Mouse (Mus musculus) hindbrain, embryonic 16.5 days (tissue): ENCODE data around the gene Irf3. TPM values are rescaled to one million over a fixed set of nuclear protein-coding genes. Genes with fewer than 3 reads are reported as not detected.
"Not testable (repeated sequence)": the region's sequence is repeated elsewhere in the genome, so short reads cannot be mapped to it uniquely, and the experiment has no call there.

ENCODE experiments used
- ATAC-seq: fragments of 200-750 bp; cut with Nextera tagmentation; 2 replicates; pipeline ENCODE4 v1.8.0; 2017; ENCODE audit warnings: moderate TSS enrichment, moderate library complexity
- H3K27ac ChIP-seq: fragments of 300-500 bp; sonication (generic); 2 replicates; pipeline ENCODE4 v1.5.1; 2014; ENCODE audit warnings: low read depth, mild to moderate bottlenecking, control low read depth, low read length, moderate library complexity
- H3K27me3 ChIP-seq: fragments of 300-500 bp; sonication (generic); replicated peaks from 2 replicates; pipeline ENCODE4 v1.6.1; 2014; ENCODE audit warnings: low read length; ENCODE audit not compliant: control insufficient read depth, insufficient read depth
- H3K36me3 ChIP-seq: fragments of 300-500 bp; sonication (generic); 2 replicates; pipeline ENCODE4 v1.6.1; 2014; ENCODE audit warnings: mild to moderate bottlenecking, low read length, moderate library complexity, mixed read lengths; ENCODE audit not compliant: control insufficient read depth, insufficient read depth
- H3K4me1 ChIP-seq: fragments of 300-500 bp; sonication (generic); 2 replicates; pipeline ENCODE4 v1.6.1; 2014; ENCODE audit warnings: low read depth, low read length; ENCODE audit not compliant: control insufficient read depth, insufficient read depth
- H3K4me2 ChIP-seq: fragments of 300-500 bp; sonication (generic); 2 replicates; pipeline ENCODE4 v1.6.1; 2014; ENCODE audit warnings: mild to moderate bottlenecking, low read length, control low read depth, moderate library complexity
- H3K4me3 ChIP-seq: fragments of 300-500 bp; sonication (generic); 2 replicates; pipeline ENCODE4 v1.5.1; 2014; ENCODE audit warnings: mild to moderate bottlenecking, low read length, control low read depth, moderate library complexity
- H3K9ac ChIP-seq: fragments of 300-500 bp; sonication (generic); 2 replicates; pipeline ENCODE4 v1.6.1; 2014; ENCODE audit warnings: low read depth, mild to moderate bottlenecking, control low read depth, low read length, moderate library complexity
- H3K9me3 ChIP-seq: fragments of 300-500 bp; sonication (generic); 2 replicates; pipeline ENCODE4 v1.6.1; 2014; ENCODE audit warnings: mild to moderate bottlenecking, low read length, moderate library complexity; ENCODE audit not compliant: control insufficient read depth
- WGBS: fragments of 180-500 bp; shearing (Covaris S2); extraction: QIAGEN DNeasy Blood & Tissue Kit; methylation state at CpG from one replicate; pipeline ENCODE4 v1.1.7; 2014; 5-methylcytosine and 5-hydroxymethylcytosine counted together
- polyA plus RNA-seq: library from polyadenylated mRNA; unstranded; fragments of >200 nt; fragmentation: Nextera tagmentation; extraction: Ambion mirVana; gene quantifications from 2 replicates; pipeline ENCODE4 v1.2.1, GENCODE M21; 2015

Irf3 gene
- polyA plus RNA-seq, 1 experiment from 2014 or later = 63.5 TPM

- ATAC-seq = no peak
- peaks cover 20% of the 10 kb centered on the region for H3K4me1 ChIP-seq
- H3K9ac ChIP-seq = peak overlapping the region; percentile 31; the same call in 1 of the 2 replicates
- no peaks in the 10 kb centered on the region for H3K9me3 ChIP-seq
- no peak overlapping the region for H3K27ac ChIP-seq
- peak overlapping the region; percentile 93 for H3K4me2 ChIP-seq
- WGBS = 48% methylated on average over 8 of the region's 8 CpGs
- peak overlapping the region; percentile 2; the same call in 1 of the 2 replicates for H3K4me3 ChIP-seq
- no peaks in the 10 kb centered on the region for H3K27me3 ChIP-seq
- H3K36me3 ChIP-seq = no peaks in the 10 kb centered on the region
Observed at GRCm38 (mm10) chr7:45019031-45019571, 21.7 kb downstream of the Irf3 start.

DNA sequence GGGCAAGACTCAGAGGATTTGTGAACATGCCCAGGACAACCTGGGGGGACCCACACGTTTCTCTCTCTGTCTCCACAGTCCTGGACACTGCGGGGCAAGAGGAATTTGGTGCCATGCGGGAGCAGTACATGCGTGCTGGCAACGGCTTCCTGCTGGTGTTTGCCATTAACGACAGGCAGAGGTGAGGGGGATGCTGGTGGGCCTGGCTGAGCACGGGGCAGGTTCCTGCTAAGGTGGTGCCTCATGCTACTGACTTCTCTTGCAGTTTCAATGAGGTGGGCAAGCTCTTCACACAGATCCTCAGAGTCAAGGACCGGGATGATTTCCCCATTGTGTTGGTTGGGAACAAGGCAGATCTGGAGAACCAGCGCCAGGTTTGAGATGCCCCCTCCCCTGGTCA is 22.8 kb downstream of the Irf3 start:
- no peaks in the 10 kb centered on the region for H3K9me3 ChIP-seq
- H3K36me3 ChIP-seq = no peaks in the 10 kb centered on the region
- 74% methylated on average over 9 of the region's 9 CpGs for WGBS
- H3K9ac ChIP-seq = no peak overlapping the region
- no peak overlapping the region for H3K4me2 ChIP-seq
- no peak overlapping the region for H3K4me3 ChIP-seq
- no peak for ATAC-seq
- no peaks in the 10 kb centered on the region for H3K27me3 ChIP-seq
- H3K4me1 ChIP-seq = peaks cover 10% of the 10 kb centered on the region
- H3K27ac ChIP-seq = no peak overlapping the region

DNA sequence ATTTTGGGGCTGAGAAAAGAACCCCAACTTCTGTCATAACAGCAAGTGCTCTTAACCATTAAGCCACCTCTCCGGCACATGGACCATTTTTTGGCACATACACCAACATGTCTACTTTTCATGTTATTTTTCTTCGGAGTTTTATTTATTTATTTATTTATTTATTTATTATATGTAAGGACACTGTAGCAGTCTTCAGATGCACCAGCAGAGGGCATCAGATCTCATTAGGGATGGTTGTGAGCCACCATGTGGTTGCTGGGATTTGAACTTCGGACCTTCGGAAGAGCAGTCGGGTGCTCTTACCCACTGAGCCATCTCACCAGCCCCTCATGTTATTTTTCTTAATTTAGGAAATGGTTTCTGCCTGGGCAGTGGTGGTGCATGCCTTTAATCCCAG is 26.3 kb downstream of the Irf3 start:
- not testable (repeated sequence) for H3K27ac ChIP-seq, H3K9ac ChIP-seq, ATAC-seq, H3K27me3 ChIP-seq, H3K4me3 ChIP-seq, H3K9me3 ChIP-seq, H3K4me1 ChIP-seq, H3K4me2 ChIP-seq
- 76% methylated on average over 5 of the region's 5 CpGs for WGBS
- H3K36me3 ChIP-seq = peaks cover 16% of the 10 kb centered on the region

GRCm38 (mm10) chr7:45024281-45025248 is 27.1 kb downstream of the Irf3 start:
- ATAC-seq = no peak
- WGBS = 88% methylated on average over 15 of the region's 15 CpGs
- peaks cover 2% of the 10 kb centered on the region; the same call in 1 of the 2 replicates for H3K4me1 ChIP-seq

GRCm38 (mm10) chr7:45025601-45026220 is 28.3 kb downstream of the Irf3 start:
- Histone ChIP-seq H3K9ac (0 out of 2 replicates have a peak overlapping the region, but pooled peaks have one; percentile 7), H3K27ac (0 out of 2 replicates have a peak overlapping the region, but pooled peaks have one; percentile 9), H3K4me3 (no peak overlapping the region), H3K9me3 (no peaks in the 10 kb centered on the region), H3K4me1 (peaks cover 2% of the 10 kb centered on the region; the same call in 1 of the 2 replicates), H3K4me2 (no peak overlapping the region), H3K27me3 (no peaks in the 10 kb centered on the region), H3K36me3 (peaks cover 28% of the 10 kb centered on the region)
- WGBS = 79% methylated on average over 8 of the region's 8 CpGs
- no peak for ATAC-seq

More at GRCm38 (mm10) chr7:45024281-45025248, 27.1 kb downstream of the Irf3 start:
- H3K4me2 ChIP-seq = no peak overlapping the region
- H3K9me3 ChIP-seq = no peaks in the 10 kb centered on the region
- H3K27me3 ChIP-seq = no peaks in the 10 kb centered on the region
- no peak overlapping the region for H3K4me3 ChIP-seq
- peaks cover 21% of the 10 kb centered on the region for H3K36me3 ChIP-seq
- H3K9ac ChIP-seq = no peak overlapping the region
- H3K27ac ChIP-seq = no peak overlapping the region

GRCm38 (mm10) chr7:45026256-45026655 is 28.8 kb downstream of the Irf3 start:
- H3K36me3 ChIP-seq = peaks cover 33% of the 10 kb centered on the region
- WGBS = 39% methylated on average over 2 of the region's 2 CpGs
- H3K27ac ChIP-seq = no peak overlapping the region; the same call in 1 of the 2 replicates
- H3K4me1 ChIP-seq = peaks cover 2% of the 10 kb centered on the region; the same call in 1 of the 2 replicates
- H3K9ac ChIP-seq = no peak overlapping the region
- no peak overlapping the region for H3K4me2 ChIP-seq
- no peaks in the 10 kb centered on the region for H3K27me3 ChIP-seq
- 0 out of 2 replicates have a peak, but pooled peaks have one; percentile 27 for ATAC-seq
- H3K9me3 ChIP-seq = no peaks in the 10 kb centered on the region
- H3K4me3 ChIP-seq = no peak overlapping the region

DNA sequence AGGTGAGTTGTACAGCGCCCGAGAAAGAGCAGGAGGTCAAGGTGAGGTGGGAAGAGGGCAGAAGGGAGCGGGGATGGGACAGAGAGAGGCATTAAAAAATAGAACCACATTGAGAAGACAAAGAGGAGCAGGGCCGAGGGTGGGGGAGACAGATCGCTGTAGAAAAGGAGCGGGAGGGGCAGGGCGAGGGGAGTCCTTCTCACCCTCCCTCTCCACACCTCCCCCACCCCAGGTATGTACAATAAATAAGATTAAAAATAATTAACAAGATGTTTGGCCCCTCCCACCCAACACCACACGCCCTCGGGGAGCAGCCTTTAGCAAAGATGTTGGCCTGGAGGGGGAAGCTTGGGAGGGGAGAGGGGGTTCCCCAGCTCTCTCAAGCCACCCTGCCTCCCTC is 30.3 kb downstream of the Irf3 start:
- WGBS = 95% methylated on average over 9 of the region's 9 CpGs
- Histone ChIP-seq H3K4me3 (no peak overlapping the region), H3K36me3 (peaks cover 40% of the 10 kb centered on the region), H3K9ac (no peak overlapping the region), H3K4me1 (peaks cover 2% of the 10 kb centered on the region; the same call in 1 of the 2 replicates), H3K9me3 (no peaks in the 10 kb centered on the region), H3K4me2 (no peak overlapping the region), H3K27me3 (no peaks in the 10 kb centered on the region), H3K27ac (no peak overlapping the region)
- ATAC-seq = no peak

DNA sequence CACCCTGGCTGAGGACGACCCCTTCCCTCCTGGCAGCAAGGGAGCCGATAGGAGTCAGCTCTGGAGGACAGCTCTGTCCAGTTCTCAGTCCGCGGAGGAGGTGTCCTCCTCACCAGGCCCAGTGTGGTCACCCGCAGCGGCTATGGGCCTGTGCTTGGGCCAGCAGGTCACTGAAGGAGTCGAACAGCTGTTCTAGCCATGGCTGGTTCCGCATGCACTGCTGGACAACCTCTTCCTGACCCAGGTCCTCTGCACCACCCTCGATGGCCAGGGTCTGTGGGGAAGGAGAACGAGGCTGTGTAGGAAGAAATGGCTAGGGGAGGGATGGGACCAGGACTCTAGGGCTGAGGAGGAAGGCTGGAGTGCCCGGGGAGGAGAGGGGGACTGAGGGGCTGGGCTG is 30.9 kb downstream of the Irf3 start:
- WGBS = 92% methylated on average over 11 of the region's 11 CpGs
- no peak overlapping the region for H3K4me3 ChIP-seq
- ATAC-seq = no peak
- H3K27ac ChIP-seq = no peak overlapping the region
- peaks cover 2% of the 10 kb centered on the region; the same call in 1 of the 2 replicates for H3K4me1 ChIP-seq
- H3K9me3 ChIP-seq = no peaks in the 10 kb centered on the region
- H3K36me3 ChIP-seq = peaks cover 45% of the 10 kb centered on the region
- H3K9ac ChIP-seq = no peak overlapping the region
- H3K4me2 ChIP-seq = no peak overlapping the region
- H3K27me3 ChIP-seq = no peaks in the 10 kb centered on the region

- WGBS = 92% methylated on average over 6 of the region's 6 CpGs
- no peak overlapping the region for H3K9ac ChIP-seq
Observed at GRCm38 (mm10) chr7:45029995-45030394, 32.5 kb downstream of the Irf3 start.

More at GRCm38 (mm10) chr7:45029995-45030394, 32.5 kb downstream of the Irf3 start:
- no peak overlapping the region for H3K27ac ChIP-seq
- H3K4me2 ChIP-seq = no peak overlapping the region
- peaks cover 2% of the 10 kb centered on the region; the same call in 1 of the 2 replicates for H3K4me1 ChIP-seq
- ATAC-seq = no peak
- no peaks in the 10 kb centered on the region for H3K27me3 ChIP-seq
- no peak overlapping the region for H3K4me3 ChIP-seq
- peaks cover 61% of the 10 kb centered on the region for H3K36me3 ChIP-seq
- H3K9me3 ChIP-seq = no peaks in the 10 kb centered on the region
